Mouse (Mus musculus) embryonic facial prominence, embryonic 14.5 days (tissue): ENCODE measurements around the gene Fam107a. TPM values are rescaled to one million over a fixed set of nuclear protein-coding genes. Genes with fewer than 3 reads are reported as not detected.
A peak's percentile ranks its signal among the peaks of the same experiment; 100 is the strongest.

Experiments
- ATAC-seq: fragments of 200-750 bp; cut with Nextera tagmentation; 2 replicates; pipeline ENCODE4 v1.8.0; 2017; ENCODE audit warnings: low read depth, moderate number of reproducible peaks, moderate TSS enrichment
- DNase-seq: peaks from one replicate; pipeline ENCODE4 v3.0.0-alpha.2; 2015; ENCODE audit warnings: low spot score
- H3K27ac ChIP-seq: fragments of 300-500 bp; sonication (generic); replicated peaks from 2 replicates; pipeline ENCODE4 v1.5.1; 2014; ENCODE audit warnings: low read depth, mild to moderate bottlenecking, low read length, moderate library complexity
- H3K27me3 ChIP-seq: fragments of 300-500 bp; sonication (generic); replicated peaks from 2 replicates; pipeline ENCODE4 v1.6.1; 2014; ENCODE audit warnings: low read length; ENCODE audit not compliant: control insufficient read depth, insufficient read depth
- H3K36me3 ChIP-seq: fragments of 300-500 bp; sonication (generic); 2 replicates; pipeline ENCODE4 v1.6.1; 2014; ENCODE audit warnings: low read length, mixed read lengths; ENCODE audit not compliant: control insufficient read depth, insufficient read depth
- H3K4me1 ChIP-seq: fragments of 300-500 bp; sonication (generic); 2 replicates; pipeline ENCODE4 v1.6.1; 2014; ENCODE audit warnings: antibody characterized with exemption, low read length; ENCODE audit not compliant: control insufficient read depth, insufficient read depth
- H3K4me2 ChIP-seq: fragments of 300-500 bp; sonication (generic); 2 replicates; pipeline ENCODE4 v1.6.1; 2014; ENCODE audit warnings: low read depth, mild to moderate bottlenecking, low read length, moderate library complexity, mixed read lengths
- H3K4me3 ChIP-seq: fragments of 300-500 bp; sonication (generic); 2 replicates; pipeline ENCODE4 v1.5.1; 2014; ENCODE audit warnings: low read depth, mild to moderate bottlenecking, low read length
- H3K9ac ChIP-seq: fragments of 300-500 bp; sonication (generic); 2 replicates; pipeline ENCODE4 v1.6.1; 2014; ENCODE audit warnings: low read depth, mild to moderate bottlenecking, low read length, moderate library complexity, mixed read lengths
- H3K9me3 ChIP-seq: fragments of 300-500 bp; sonication (generic); 2 replicates; pipeline ENCODE4 v1.6.1; 2016; ENCODE audit warnings: low read length; ENCODE audit not compliant: control insufficient read depth
- WGBS: fragments of 180-500 bp; shearing (Covaris S2); extraction: QIAGEN DNeasy Blood & Tissue Kit; methylation state at CpG from one replicate; pipeline ENCODE4 v1.1.7; 2014; 5-methylcytosine and 5-hydroxymethylcytosine counted together
- polyA plus RNA-seq: library from polyadenylated mRNA; unstranded; fragments of >200 nt; fragmentation: Nextera tagmentation; extraction: Ambion mirVana; gene quantifications from 2 replicates; pipeline ENCODE4 v1.2.1, GENCODE M21; 2014

Gene Fam107a
- polyA plus RNA-seq = 0.85 and 1.5 TPM in 2 replicates

DNA sequence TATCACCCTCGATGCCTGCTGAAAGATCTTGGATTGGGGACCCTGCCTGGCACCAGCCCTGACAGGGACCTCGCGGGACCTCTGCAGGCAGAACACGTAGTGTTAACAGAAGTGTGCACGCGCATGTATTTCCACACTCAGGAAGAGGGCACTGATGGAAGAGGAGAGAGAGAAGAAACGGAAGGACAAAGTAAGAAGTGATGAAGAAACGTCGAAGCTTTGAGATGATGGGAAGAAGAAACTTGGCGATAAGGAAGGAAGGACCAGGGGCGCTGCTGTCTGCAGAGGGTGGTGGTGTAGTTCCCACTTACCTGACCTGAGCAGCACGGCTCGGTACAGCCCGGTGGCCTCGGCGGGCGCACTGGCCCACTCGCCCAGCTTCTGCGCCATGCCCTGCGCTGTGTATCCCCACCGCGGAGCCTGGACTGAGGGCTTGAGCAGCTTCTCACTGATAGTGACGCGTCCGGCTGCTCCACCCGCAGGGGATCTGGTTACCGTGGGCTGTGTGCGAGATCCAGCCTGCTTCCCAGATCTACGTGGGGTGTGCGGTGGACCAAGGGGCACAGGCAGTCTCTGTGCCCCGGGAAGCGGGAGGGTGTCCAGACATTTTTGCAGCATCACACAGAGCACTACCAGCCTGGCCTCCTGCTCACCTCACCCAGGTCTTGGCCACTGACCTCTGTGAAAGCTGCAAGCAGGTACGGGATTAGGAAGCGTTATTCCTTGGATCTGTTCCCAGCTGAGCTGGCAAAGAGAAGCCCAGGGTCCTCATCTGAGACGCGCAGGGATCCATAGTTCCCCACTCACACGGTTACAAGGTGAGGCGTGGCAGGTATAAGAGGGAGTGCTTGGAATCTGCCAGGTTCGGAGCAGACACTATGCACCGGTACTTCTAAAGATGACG is at the start of gene Fam107a:
Fam107a (minus strand) TSS at position 830 of the 904 bp plus-strand sequence.
- no peak within 1 kb of the TSS for H3K27ac ChIP-seq
- H3K4me1 ChIP-seq = peaks cover 18% of the 10 kb centered on the region
- no peaks in the 10 kb centered on the region for H3K36me3 ChIP-seq
- ATAC-seq (peak; percentile 62), DNase-seq (no peak)
- 14% methylated on average over 39 of the region's 41 CpGs for WGBS
- H3K27me3 ChIP-seq = peaks cover 30% of the 10 kb centered on the region
- no peaks in the 10 kb centered on the region for H3K9me3 ChIP-seq
- peak within 1 kb of the TSS; percentile 27 for H3K4me3 ChIP-seq
- peak within 1 kb of the TSS; percentile 38; the same call in 1 of the 2 replicates for H3K9ac ChIP-seq
- H3K4me2 ChIP-seq = peak within 1 kb of the TSS; percentile 53

DNA sequence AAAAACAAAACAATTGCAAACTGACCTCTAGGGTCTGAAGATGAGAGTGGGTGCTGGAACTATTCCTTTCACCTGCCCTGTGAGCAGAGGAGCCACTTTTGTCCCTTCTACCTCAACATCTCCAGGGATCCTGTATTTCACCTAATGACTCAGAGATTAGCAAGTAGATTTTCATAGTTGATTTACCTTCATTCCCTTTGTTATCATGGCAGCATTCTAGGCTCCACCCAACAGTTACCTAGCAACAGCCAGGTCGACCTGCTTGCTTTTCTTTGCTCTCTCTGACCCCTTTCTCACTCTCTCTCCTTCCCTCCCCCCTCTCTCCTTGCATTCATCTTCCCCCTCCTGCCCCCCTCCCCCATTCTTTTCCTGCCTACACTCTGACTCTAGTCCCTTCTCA is 49.3 kb upstream of the Fam107a start:
- peaks cover 3% of the 10 kb centered on the region; the same call in 1 of the 2 replicates for H3K4me1 ChIP-seq
- WGBS = 4% methylated on average over 1 of the region's 1 CpGs
- H3K9ac ChIP-seq = no peak overlapping the region
- ATAC-seq (peak; percentile 34; the same call in 1 of the 2 replicates), DNase-seq (peak; percentile 38)
- H3K9me3 ChIP-seq = no peaks in the 10 kb centered on the region
- H3K36me3 ChIP-seq = no peaks in the 10 kb centered on the region
- H3K27ac ChIP-seq = no peak overlapping the region
- no peak overlapping the region for H3K4me2 ChIP-seq
- no peaks in the 10 kb centered on the region for H3K27me3 ChIP-seq
- no peak overlapping the region for H3K4me3 ChIP-seq

DNA sequence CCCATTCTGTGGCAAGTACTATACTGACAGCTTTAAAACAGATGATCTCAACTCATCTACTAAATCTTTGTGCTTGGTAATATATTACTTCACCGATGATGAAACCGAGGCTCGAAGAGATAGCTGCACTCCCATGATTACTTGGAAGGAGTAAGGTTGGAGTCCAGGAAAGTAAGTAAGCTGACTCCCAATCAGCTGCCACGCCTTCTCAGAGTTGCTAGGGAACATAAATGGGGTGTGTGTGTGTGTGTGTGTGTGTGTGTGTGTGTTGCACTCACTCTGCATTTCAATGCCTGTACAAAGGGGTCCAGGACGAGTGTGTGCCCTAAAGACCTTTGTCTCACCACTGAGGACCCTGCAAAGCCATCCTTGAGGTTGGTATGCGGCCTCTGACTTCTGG is 48.0 kb upstream of the Fam107a start:
- 74% methylated on average over 6 of the region's 6 CpGs for WGBS
- ATAC-seq = no peak

DNA sequence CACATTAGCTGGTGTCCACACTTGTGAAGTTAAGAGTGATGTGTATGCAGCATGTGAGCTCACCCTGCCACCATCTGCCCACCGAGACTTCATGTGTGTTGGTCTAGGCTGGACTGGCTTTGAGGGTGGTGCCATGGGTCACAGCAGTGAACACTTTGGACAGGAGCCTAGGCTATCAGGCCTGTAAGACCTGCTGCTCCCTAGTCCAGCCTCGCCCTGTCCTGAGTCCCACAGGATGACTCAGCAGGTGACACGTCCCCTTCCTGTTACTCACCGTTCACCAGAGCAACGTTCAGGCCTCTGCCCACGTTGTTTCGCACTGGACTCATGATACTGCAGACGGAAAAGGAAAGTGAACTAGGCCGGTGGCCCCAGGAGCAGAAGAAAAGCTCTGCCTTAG is 39.0 kb upstream of the Fam107a start:
- Histone ChIP-seq H3K27me3 (no peaks in the 10 kb centered on the region), H3K4me2 (no peak overlapping the region), H3K4me3 (no peak overlapping the region), H3K36me3 (no peaks in the 10 kb centered on the region), H3K27ac (no peak overlapping the region), H3K4me1 (no peaks in the 10 kb centered on the region), H3K9ac (no peak overlapping the region), H3K9me3 (no peaks in the 10 kb centered on the region)
- WGBS = 79% methylated on average over 9 of the region's 9 CpGs
- DNase-seq (no peak), ATAC-seq (no peak)

More for the DNA sequence above, 48.0 kb upstream of the Fam107a start:
- Histone ChIP-seq H3K36me3 (no peaks in the 10 kb centered on the region), H3K4me1 (peaks cover 3% of the 10 kb centered on the region; the same call in 1 of the 2 replicates), H3K9me3 (no peaks in the 10 kb centered on the region), H3K27me3 (no peaks in the 10 kb centered on the region), H3K9ac (no peak overlapping the region), H3K27ac (no peak overlapping the region), H3K4me2 (no peak overlapping the region), H3K4me3 (no peak overlapping the region)
- no peak for DNase-seq

DNA sequence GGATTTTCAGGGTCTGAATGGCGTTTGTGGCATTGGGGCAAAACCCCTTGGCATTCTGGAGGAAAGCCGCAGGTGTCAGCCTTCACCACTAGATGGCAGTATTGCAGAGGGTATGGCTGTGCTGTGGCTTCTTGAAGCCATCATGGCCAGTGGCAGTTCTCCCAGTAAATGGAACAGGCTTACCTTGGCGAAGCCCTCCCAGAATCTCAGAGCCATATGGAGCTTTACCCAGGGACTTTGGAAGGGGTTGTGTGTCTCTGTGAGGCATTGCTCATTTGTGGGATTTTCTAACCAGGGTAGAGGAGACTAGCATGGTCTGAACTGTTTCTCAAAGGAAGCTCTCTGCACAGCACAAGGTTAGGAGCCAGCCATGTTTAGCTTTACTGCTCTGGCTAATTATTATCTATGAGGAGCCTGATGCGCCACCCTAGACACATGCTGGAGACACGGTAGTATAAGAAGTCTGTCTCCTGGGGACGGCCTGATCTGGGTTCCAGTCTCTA is 38.2 kb upstream of the Fam107a start:
- ATAC-seq = peak; percentile 69
- no peaks in the 10 kb centered on the region for H3K4me1 ChIP-seq
- H3K9me3 ChIP-seq = no peaks in the 10 kb centered on the region
- no peak overlapping the region for H3K4me3 ChIP-seq
- no peaks in the 10 kb centered on the region for H3K36me3 ChIP-seq
- H3K9ac ChIP-seq = no peak overlapping the region
- peak; percentile 84 for DNase-seq
- 34% methylated on average over 6 of the region's 6 CpGs for WGBS
- no peak overlapping the region for H3K27ac ChIP-seq
- H3K4me2 ChIP-seq = no peak overlapping the region
- H3K27me3 ChIP-seq = no peaks in the 10 kb centered on the region

DNA sequence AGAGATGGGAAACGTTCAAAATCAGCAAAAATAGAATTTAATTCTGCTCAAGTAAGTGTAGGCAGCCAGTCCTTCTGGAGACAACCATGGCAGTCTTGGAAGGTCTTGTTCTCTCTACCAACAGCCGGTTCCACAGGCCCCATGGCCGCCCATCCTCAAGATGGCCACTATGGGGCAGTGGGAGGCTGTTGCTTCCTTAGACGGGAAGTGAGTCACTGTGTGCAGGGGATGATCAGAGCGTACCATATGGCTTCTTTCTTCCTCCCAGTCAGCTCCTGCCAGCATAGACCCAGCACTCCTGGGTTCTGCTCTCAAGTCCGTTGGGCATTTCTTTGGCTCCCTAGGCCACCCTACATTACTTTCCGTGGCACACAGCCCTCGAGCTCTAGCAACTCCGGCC is 31.1 kb upstream of the Fam107a start:
- no peaks in the 10 kb centered on the region for H3K27me3 ChIP-seq
- no peak overlapping the region for H3K27ac ChIP-seq
- no peak overlapping the region for H3K9ac ChIP-seq
- 70% methylated on average over 9 of the region's 9 CpGs for WGBS
- no peak for DNase-seq
- ATAC-seq = no peak
- H3K36me3 ChIP-seq = no peaks in the 10 kb centered on the region
- no peak overlapping the region for H3K4me2 ChIP-seq
- no peaks in the 10 kb centered on the region for H3K4me1 ChIP-seq
- no peak overlapping the region for H3K4me3 ChIP-seq
- H3K9me3 ChIP-seq = no peaks in the 10 kb centered on the region

DNA sequence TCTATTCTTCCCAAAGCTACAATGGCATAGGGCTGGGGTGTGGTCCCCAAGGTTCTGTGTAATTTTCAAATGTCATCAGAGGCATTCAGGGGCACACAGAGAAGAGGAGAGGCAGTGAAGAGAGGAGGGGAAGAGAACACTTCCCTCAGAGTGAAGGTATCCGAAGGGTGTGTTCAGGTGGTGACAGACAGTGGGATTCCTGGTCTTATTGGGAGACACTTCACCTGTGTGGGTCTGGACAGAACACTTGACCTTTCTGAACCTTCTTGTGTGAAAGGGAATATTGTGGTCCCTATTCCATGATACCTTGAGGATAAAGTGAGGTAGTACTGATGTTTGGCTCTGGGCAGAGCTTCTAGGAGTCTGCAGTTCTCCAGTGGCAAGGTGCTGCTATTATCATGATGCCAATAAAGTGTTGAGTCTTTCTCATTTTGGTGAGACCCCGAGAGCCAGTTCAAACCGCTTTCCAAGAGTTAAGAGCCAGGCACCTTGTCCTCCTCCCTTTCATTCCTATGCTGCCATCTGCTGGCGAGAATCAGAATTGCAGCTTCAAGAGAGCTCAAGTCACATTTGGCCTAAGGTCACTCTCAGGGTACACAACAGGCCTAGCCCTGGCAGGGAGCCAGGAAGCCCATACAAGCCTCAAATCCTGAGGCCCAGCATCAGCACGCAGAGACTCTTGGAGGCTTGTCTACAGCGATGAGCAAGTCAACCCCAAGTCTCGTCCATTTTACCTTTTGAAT is 28.6 kb upstream of the Fam107a start:
- DNase-seq (peak; percentile 84), ATAC-seq (peak; percentile 39)
- Histone ChIP-seq H3K27me3 (no peaks in the 10 kb centered on the region), H3K4me2 (no peak overlapping the region), H3K4me1 (no peaks in the 10 kb centered on the region), H3K9ac (no peak overlapping the region), H3K36me3 (no peaks in the 10 kb centered on the region), H3K4me3 (no peak overlapping the region), H3K9me3 (no peaks in the 10 kb centered on the region), H3K27ac (no peak overlapping the region)
- 19% methylated on average over 7 of the region's 7 CpGs for WGBS

DNA sequence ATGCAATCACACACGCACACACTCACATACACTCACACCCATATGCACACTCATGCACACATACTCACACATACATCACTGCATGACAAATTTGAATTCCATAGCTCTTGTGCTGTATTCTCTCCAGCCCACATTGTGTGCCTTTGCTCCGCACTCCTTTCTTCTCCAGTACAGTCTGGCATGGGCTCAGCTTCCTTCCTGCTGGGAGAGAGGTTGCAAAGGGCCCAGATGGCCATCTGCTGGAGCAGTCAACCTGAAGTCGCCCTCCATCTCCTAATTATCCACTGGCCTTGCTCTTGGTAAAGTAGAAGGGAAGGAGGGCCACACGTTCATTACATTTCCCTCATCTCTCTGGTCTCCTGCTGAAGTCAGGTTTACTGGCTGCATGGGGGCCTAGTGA is 27.7 kb upstream of the Fam107a start:
- no peak overlapping the region for H3K4me3 ChIP-seq
- no peak for ATAC-seq
- no peaks in the 10 kb centered on the region for H3K9me3 ChIP-seq
- DNase-seq = no peak
- H3K36me3 ChIP-seq = no peaks in the 10 kb centered on the region
- H3K27me3 ChIP-seq = no peaks in the 10 kb centered on the region
- no peak overlapping the region for H3K27ac ChIP-seq
- WGBS = 74% methylated on average over 4 of the region's 4 CpGs
- H3K9ac ChIP-seq = no peak overlapping the region
- H3K4me2 ChIP-seq = no peak overlapping the region
- H3K4me1 ChIP-seq = no peaks in the 10 kb centered on the region
